Mouse (Mus musculus): ENCODE data around the gene Odf3l2. TPM values are rescaled to one million over a fixed set of nuclear protein-coding genes. Genes with fewer than 3 reads are reported as not detected.
A peak's percentile ranks its signal among the peaks of the same experiment; 100 is the strongest.

Gene Odf3l2
- polyA plus RNA-seq, 1 experiment from 2014 or later, result not detected

DNA sequence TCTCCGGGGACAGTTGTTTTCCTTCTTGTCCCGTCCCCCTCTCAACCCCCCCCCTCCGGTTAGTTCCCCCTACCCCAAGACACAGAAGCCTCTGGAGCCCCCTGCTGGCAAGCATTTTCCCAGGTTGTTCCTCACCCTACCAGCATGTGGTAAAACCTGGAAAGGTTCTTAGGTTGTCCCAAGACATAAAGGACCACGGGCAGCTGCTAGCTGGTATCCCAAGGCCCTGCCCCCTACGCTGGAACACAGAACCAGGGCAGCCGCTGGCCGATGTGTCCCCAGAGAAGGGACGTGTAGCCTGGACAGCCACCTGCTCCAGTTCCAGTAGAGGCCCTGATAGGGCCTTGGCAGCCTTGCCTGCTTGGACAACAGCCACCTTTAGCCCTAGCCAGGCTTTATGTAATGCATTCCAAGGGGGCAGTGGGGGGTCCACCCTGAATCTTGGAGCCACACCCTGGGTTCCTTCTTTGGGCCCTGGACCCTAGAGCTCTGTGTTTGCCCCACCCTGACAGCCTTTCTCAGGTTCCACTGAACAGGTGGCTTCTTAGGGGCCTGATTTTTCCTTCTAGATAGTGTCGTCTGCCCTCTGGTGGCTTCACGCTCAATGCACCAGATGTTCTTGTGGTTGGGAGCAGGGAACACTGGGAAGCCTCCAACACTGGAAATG is 37.5 kb upstream of the Odf3l2 start:
- H3K4me2 ChIP-seq (replicated peaks), result peak overlapping the region; percentile 98
- H3K27ac ChIP-seq, result 0 out of 2 replicates have a peak overlapping the region, but pooled peaks have one; percentile 74
- ATAC-seq (ENCODE audit: insufficient number of reproducible peaks, insufficient read depth, low FRiP score, low TSS enrichment), result no peak
- peaks cover 15% of the 10 kb centered on the region for H3K4me1 ChIP-seq
- peak overlapping the region; percentile 87 for H3K9ac ChIP-seq
- H3K27me3 ChIP-seq, result no peaks in the 10 kb centered on the region
- peak overlapping the region; percentile 84 for H3K4me3 ChIP-seq
- peaks cover 40% of the 10 kb centered on the region for H3K36me3 ChIP-seq
- H3K9me3 ChIP-seq, result no peaks in the 10 kb centered on the region
- WGBS, result 4% methylated on average over 10 of the region's 10 CpGs

DNA sequence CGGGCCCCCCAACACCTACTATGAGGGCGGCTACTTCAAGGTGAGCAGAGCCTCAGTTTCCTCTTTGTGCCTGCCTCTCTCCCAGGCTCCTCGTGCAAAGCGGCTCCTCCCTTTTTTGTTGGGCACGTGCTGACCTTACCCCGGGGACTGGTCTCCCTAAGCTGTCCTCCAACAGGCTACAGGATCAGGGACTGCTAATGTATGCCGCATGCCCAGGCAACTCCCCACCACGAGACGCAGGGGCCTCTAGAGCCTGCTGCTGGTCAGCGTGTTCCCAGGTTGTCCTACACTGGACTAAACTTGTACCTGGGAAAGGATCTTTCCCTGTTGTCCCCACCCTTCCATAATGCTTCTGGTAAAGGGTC is 37.0 kb upstream of the Odf3l2 start:
- Histone ChIP-seq H3K9me3 (no peaks in the 10 kb centered on the region), H3K4me1 (peaks cover 15% of the 10 kb centered on the region), H3K4me3 (peak overlapping the region; percentile 84), H3K36me3 (peaks cover 35% of the 10 kb centered on the region), H3K27ac (peak overlapping the region; percentile 74; the same call in 1 of the 2 replicates), H3K27me3 (no peaks in the 10 kb centered on the region), H3K4me2 (replicated peaks) (peak overlapping the region; percentile 98), H3K9ac (peak overlapping the region; percentile 87)
- ATAC-seq (ENCODE audit: insufficient number of reproducible peaks, insufficient read depth, low FRiP score, low TSS enrichment), result 0 out of 2 replicates have a peak, but pooled peaks have one; percentile 1
- under 1% methylated on average over 10 of the region's 10 CpGs for WGBS

DNA sequence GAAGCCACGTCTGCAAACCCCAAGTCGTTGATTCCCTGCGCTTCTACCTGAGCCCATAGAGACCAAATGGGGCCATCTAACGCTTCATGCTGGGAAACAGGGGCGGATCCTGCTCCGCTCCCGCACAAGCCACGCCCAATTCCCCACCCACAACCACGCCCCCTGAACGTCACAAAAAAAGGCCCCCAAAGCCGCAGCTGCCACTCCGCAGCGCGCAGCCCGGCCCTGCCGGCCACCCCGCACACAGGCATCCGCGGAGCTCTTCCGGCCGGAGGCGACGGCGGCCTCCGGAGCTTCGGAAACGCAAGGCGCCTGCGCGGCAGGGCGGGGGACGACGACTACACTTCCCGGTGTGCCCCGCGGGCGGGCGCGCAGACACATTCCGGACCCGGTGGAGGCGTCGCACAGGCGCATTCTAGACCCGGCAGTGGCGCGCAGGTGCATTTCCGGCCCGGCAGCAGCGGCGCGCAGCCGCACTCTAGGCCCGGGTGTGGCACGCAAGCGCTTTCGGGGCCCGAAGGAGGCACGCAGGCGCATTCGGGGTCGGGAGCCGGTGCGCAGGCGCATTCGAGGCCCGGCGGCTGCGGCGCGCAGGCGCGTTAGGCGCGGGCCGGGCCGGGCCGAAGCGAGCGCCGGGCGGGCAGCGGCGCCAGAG is 36.2 kb upstream of the Odf3l2 start, which contains the start of gene Cdc34:
Cdc34 (plus strand) TSS at position 605 of the 655 bp plus-strand sequence.
- Histone ChIP-seq H3K27me3 (no peaks in the 10 kb centered on the region), H3K4me3 (peak within 1 kb of the TSS; percentile 84), H3K27ac (peak within 1 kb of the TSS; percentile 80), H3K9me3 (no peaks in the 10 kb centered on the region), H3K4me2 (replicated peaks) (peak within 1 kb of the TSS; percentile 98), H3K36me3 (peaks cover 27% of the 10 kb centered on the region), H3K4me1 (peaks cover 15% of the 10 kb centered on the region), H3K9ac (peak within 1 kb of the TSS; percentile 87)
- peak; percentile 92 for ATAC-seq (ENCODE audit: insufficient number of reproducible peaks, insufficient read depth, low FRiP score, low TSS enrichment)
- under 1% methylated on average over 66 of the region's 84 CpGs for WGBS

DNA sequence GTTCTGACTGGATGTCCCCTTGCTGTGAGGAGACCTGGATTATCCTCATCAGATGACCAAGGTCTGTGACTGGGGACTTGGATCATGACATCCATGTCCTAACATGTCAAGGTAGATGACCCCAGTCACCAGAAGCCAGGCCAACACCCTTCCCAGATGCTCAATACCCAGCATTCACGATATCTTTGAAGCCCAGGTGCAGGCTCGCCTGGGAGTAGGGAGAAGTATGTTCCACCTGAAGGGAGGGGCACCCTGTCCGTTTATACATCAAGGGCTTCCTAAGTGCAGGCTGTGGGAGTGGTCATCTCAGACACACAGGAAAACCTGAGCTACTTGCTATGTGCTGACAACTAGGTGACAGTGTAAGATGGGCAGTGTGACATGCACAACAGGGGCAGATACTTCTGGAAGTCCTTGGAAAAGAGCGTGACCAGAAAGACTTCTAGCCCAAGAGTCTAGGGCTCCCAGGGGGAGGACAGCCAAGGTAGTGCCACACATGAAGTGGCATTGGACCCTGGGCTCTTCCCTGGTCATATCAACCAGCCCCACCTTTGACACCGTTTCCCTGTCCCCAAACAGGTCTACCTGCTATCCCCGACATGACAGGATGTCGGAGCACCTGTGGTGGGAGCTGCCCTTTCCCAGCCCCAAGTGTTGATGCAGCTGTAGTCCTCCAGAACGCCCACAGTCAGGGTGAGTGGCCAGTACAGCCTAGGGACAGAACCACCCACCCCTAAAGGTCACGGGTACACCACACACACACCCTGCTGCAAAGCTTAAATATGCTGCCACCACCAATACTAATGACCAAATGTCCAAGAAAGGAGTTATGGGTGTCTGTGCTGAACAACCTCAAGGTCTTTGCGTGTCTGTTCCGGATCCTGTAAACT is 35.3 kb upstream of the Odf3l2 start:
- H3K9me3 ChIP-seq, result no peaks in the 10 kb centered on the region
- H3K4me1 ChIP-seq, result peaks cover 15% of the 10 kb centered on the region
- H3K4me2 ChIP-seq (replicated peaks), result peak overlapping the region; percentile 63
- H3K9ac ChIP-seq, result peak overlapping the region; percentile 36; the same call in 1 of the 2 replicates
- peaks cover 21% of the 10 kb centered on the region for H3K36me3 ChIP-seq
- ATAC-seq (ENCODE audit: insufficient number of reproducible peaks, insufficient read depth, low FRiP score, low TSS enrichment), result peak; percentile 1; the same call in 1 of the 2 replicates
- 41% methylated on average over 11 of the region's 11 CpGs for WGBS
- H3K4me3 ChIP-seq, result peak overlapping the region; percentile 84
- no peaks in the 10 kb centered on the region for H3K27me3 ChIP-seq
- H3K27ac ChIP-seq, result peak overlapping the region; percentile 80

DNA sequence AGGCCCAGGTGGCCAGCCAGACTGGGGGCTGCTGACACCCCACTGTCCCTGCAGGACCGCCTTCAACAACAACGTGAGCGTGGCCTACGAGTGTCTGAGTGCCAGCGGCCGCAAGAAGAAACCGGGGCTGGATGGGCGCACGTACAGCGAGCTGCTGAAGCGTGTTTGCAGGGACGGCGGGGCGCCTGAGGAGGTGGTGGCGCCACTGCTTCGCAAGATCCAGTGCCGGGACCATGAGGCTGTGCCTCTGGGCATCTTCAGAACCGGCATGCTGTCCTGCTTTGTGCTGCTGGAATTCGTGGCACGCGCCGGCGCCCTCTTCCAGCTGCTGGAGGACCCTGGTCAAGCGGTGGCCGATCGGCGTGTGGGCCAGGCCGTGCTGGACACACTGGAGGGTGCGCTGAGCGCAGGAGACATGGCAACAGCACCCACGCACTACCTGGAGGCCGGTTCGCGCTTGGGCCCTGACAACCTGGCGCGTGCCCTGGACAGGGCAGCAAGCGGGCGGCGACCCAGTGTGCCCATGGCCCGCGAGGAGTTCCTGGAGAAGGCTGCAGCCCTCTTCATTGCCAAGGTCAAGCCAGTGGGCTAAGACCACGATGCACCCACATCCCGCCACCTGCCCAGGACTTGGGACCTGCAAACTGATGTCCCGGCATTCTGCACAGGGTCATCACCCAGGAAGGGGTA is 30.0 kb upstream of the Odf3l2 start:
- Histone ChIP-seq H3K9me3 (no peaks in the 10 kb centered on the region), H3K9ac (no peak overlapping the region), H3K4me1 (peaks cover 8% of the 10 kb centered on the region), H3K36me3 (peaks cover 15% of the 10 kb centered on the region), H3K27ac (no peak overlapping the region), H3K4me2 (replicated peaks) (no peak overlapping the region), H3K4me3 (no peak overlapping the region), H3K27me3 (no peaks in the 10 kb centered on the region)
- 52% methylated on average over 44 of the region's 44 CpGs for WGBS
- ATAC-seq (ENCODE audit: insufficient number of reproducible peaks, insufficient read depth, low FRiP score, low TSS enrichment), result no peak

DNA sequence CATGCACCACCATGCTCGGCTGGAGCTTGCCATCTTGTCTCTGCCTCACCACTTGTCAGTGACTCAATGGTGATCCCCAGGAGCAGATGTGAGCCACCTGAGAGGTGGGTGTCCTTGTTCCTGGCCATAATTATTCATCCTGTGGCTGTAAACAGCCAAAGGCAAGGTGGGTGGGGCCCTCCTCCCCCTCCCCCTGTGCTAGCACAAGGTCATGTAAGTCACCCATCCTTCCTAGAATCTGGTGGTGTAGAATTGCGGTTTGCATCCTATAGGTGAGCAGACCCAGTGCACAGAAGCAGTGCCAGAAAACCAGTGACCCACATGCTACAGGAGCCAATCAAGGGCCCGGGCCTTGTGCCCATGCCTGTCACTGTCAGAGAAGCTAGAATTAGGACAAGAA is 27.5 kb upstream of the Odf3l2 start:
- H3K9me3 ChIP-seq, result no peaks in the 10 kb centered on the region
- H3K4me3 ChIP-seq, result no peak overlapping the region
- no peak overlapping the region for H3K4me2 ChIP-seq (replicated peaks)
- WGBS, result 90% methylated on average over 3 of the region's 3 CpGs
- peaks cover 15% of the 10 kb centered on the region for H3K36me3 ChIP-seq
- no peak for ATAC-seq (ENCODE audit: insufficient number of reproducible peaks, insufficient read depth, low FRiP score, low TSS enrichment)
- H3K27ac ChIP-seq, result no peak overlapping the region
- H3K4me1 ChIP-seq, result peaks cover 13% of the 10 kb centered on the region
- H3K27me3 ChIP-seq, result no peaks in the 10 kb centered on the region
- H3K9ac ChIP-seq, result no peak overlapping the region

DNA sequence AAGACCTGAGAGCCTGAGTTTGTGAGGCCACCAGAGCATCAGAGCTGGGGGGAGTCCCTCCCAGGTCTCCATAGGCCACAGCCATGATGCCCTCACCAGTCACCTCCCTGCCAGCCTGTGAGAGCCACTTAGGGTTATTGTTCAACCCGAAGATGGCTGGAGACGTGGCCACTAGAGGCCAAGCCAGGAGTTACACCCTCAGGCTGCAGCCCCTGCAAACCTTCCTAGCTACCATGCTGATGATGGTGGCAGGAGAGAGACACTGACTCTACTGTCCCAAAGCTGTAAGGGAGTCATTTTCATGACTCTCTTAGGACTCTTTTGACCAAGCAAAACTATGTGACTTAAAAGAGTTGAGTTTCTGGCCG is 26.5 kb upstream of the Odf3l2 start:
- 66% methylated on average over 3 of the region's 3 CpGs for WGBS
- H3K36me3 ChIP-seq, result peaks cover 15% of the 10 kb centered on the region
- H3K4me1 ChIP-seq, result peaks cover 13% of the 10 kb centered on the region
- no peak overlapping the region for H3K27ac ChIP-seq
- no peak overlapping the region for H3K9ac ChIP-seq
- no peaks in the 10 kb centered on the region for H3K9me3 ChIP-seq
- H3K4me2 ChIP-seq (replicated peaks), result no peak overlapping the region; the same call in 1 of the 2 replicates
- no peak for ATAC-seq (ENCODE audit: insufficient number of reproducible peaks, insufficient read depth, low FRiP score, low TSS enrichment)
- H3K27me3 ChIP-seq, result no peaks in the 10 kb centered on the region
- no peak overlapping the region for H3K4me3 ChIP-seq

DNA sequence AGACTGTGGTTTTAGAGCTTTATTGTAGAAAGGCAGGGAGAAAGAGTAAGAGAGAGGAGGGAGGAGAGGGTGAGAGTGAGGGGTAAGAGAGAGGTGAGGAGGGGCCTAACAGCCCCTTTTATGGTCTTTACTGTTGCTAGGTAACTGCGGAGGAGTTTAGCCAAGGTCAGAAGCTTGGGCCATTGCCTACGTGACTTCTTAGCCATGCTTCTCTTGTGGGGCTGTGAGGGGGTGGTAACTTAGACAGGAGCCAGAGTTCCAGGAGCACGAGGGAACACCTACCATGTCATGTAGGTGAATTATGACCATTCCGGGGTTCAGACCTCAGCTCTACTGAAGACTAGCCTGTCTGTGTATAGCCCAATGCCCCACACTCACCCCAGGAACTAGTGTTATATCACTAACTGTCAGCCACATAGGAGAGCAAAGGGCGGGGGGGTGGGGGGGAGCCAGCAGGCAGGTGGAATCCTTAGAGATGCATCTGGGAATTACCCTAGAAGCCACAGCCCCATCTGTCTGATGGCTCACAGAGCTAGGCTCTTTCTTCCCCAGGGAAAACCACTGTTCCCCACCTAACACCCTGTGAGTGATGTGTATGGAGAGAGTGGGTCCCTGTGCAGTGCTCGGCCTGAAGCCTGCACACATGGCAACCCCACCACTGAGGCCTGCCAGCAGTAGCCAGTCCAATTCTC is 26.0 kb upstream of the Odf3l2 start:
- Histone ChIP-seq H3K4me1 (peaks cover 13% of the 10 kb centered on the region), H3K9me3 (no peaks in the 10 kb centered on the region), H3K9ac (no peak overlapping the region), H3K4me3 (no peak overlapping the region), H3K27me3 (no peaks in the 10 kb centered on the region), H3K4me2 (replicated peaks) (no peak overlapping the region; the same call in 1 of the 2 replicates), H3K36me3 (peaks cover 15% of the 10 kb centered on the region), H3K27ac (no peak overlapping the region)
- no peak for ATAC-seq (ENCODE audit: insufficient number of reproducible peaks, insufficient read depth, low FRiP score, low TSS enrichment)
- 80% methylated on average over 6 of the region's 6 CpGs for WGBS

DNA sequence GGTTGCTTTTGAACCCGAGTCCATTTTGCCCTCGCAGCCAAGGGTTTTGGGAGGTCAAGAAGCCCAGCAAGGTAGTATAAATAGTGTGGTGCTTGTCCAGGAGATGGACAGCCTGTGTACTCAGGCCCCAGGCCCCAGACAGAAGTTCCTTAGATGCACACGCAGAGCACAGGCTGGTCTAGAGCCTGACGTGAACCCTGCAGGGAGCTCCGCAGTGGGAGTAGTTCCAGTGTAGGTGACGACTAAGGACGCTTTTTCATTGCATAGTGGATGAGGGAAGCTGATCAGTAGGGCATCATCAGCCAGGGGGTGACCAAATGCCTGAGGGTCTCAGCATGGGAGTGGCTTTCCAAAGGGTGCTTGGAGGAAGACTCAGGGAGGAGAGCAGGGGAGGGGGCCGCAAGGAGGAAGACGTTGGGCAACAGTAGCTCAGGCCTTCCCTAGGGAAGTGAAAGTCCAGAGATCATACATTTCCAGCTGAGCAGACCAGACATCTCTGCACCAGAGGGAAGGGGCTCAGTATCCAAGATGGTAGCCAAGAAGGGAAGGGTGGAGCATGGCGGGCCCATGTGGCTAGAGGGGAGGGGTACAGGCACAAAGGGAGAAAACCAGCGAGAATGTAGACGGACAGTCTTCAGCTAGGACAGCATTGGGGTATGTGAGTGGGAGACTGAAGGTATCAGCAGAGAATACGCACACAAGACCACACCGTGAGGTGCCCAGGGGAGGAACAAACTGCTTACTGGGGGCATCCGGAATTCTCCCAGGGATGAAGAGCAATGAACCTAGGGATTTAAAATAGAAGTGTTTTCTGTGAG is 24.7 kb upstream of the Odf3l2 start:
- ATAC-seq (ENCODE audit: insufficient number of reproducible peaks, insufficient read depth, low FRiP score, low TSS enrichment), result peak; percentile 6; the same call in 1 of the 2 replicates
- 35% methylated on average over 15 of the region's 15 CpGs for WGBS
- peaks cover 13% of the 10 kb centered on the region for H3K4me1 ChIP-seq

DNA sequence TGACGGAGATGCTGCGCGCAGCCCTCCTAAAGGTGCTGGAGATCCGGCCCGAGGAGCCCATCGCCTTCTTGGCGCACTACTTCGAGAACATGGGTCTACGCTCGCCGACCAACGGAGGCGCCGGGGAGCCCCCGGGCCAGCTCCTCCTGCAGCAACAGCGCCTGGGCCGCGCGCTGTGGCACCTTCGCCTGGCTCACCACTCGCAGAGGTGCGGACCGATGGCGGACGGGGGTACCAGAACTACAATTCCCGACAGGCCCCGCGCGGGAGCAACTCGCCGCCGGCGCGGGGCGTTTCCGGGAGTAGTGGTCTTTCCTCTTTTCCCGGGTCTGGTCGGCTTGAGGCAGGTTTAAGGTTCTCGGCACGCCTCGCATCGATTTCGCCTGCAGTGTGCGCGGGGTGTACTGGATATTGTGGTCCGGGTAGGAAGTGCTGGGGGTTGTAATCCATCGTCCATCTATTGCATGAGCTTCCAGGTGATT is 24.1 kb upstream of the Odf3l2 start:
- H3K36me3 ChIP-seq, result 0 out of 2 replicates have a peak, but pooled peaks cover 7% of the 10 kb centered on the region
- ATAC-seq (ENCODE audit: insufficient number of reproducible peaks, insufficient read depth, low FRiP score, low TSS enrichment), result peak; percentile 44
- peak overlapping the region; percentile 91 for H3K4me2 ChIP-seq (replicated peaks)
- under 1% methylated on average over 47 of the region's 47 CpGs for WGBS
- no peaks in the 10 kb centered on the region for H3K9me3 ChIP-seq
- peak overlapping the region; percentile 94 for H3K27ac ChIP-seq
- H3K4me3 ChIP-seq, result peak overlapping the region; percentile 85
- H3K27me3 ChIP-seq, result no peaks in the 10 kb centered on the region
- peaks cover 13% of the 10 kb centered on the region for H3K4me1 ChIP-seq
- peak overlapping the region; percentile 78 for H3K9ac ChIP-seq

More for the DNA sequence above, 24.7 kb upstream of the Odf3l2 start:
- H3K36me3 ChIP-seq, result 0 out of 2 replicates have a peak, but pooled peaks cover 7% of the 10 kb centered on the region
- H3K4me3 ChIP-seq, result peak overlapping the region; percentile 85
- peak overlapping the region; percentile 78 for H3K9ac ChIP-seq
- H3K27me3 ChIP-seq, result no peaks in the 10 kb centered on the region
- no peaks in the 10 kb centered on the region for H3K9me3 ChIP-seq
- H3K27ac ChIP-seq, result peak overlapping the region; percentile 94
- peak overlapping the region; percentile 91 for H3K4me2 ChIP-seq (replicated peaks)

Measured in embryonic facial prominence, embryonic 12.5 days (tissue).